Mouse (Mus musculus) megakaryocyte progenitor cell, adult 5-6 weeks (primary cell): ENCODE measurements around the gene Man1a. TPM values are rescaled to one million over a fixed set of nuclear protein-coding genes. Genes with fewer than 3 reads are reported as not detected.

Source experiments
- ATAC-seq: replicated peaks from 2 replicates; pipeline ENCODE4 v1.8.0; 2016; ENCODE audit warnings: mild to moderate bottlenecking, moderate TSS enrichment, inconsistent platforms; ENCODE audit not compliant: poor library complexity
- total RNA-seq, 2 experiments: library from RNA; stranded (forward) in 1 of 2; stranded (reverse) in 1 of 2; fragments of 157-497, 149-512 nt in 1 of 2; fragments of 200-1000 nt in 1 of 2; gene quantifications; 2 replicates each; pipeline versions ENCODE4 v1.2.3 to v1.2.4; 2015 to 2017

Gene Man1a
- total RNA-seq, 2 experiments from 2014 or later: 58.2 to 91.9 TPM

- ATAC-seq: 0 out of 2 replicates have a peak, but pooled peaks have one; percentile 18
Measured at GRCm38 (mm10) chr10:54026101-54026500, 50.3 kb downstream of the Man1a start.

GRCm38 (mm10) chr10:54017904-54018454 is 58.4 kb downstream of the Man1a start:
- ATAC-seq: peak; percentile 18

- ATAC-seq: peak; percentile 82
Measured at GRCm38 (mm10) chr10:54014116-54014758, 62.2 kb downstream of the Man1a start.

GRCm38 (mm10) chr10:54013143-54013791 is 63.1 kb downstream of the Man1a start:
- no peak for ATAC-seq

- ATAC-seq: peak; percentile 54
Measured at GRCm38 (mm10) chr10:54009154-54009553, 67.3 kb downstream of the Man1a start.

- ATAC-seq: peak; percentile 64
Measured at GRCm38 (mm10) chr10:54006868-54007267, 69.5 kb downstream of the Man1a start.

GRCm38 (mm10) chr10:54005847-54006246 is 70.6 kb downstream of the Man1a start:
- no peak for ATAC-seq

GRCm38 (mm10) chr10:54002936-54003335 is 73.5 kb downstream of the Man1a start:
- ATAC-seq: no peak

GRCm38 (mm10) chr10:53997301-53997700 is 79.1 kb downstream of the Man1a start:
- ATAC-seq: no peak

GRCm38 (mm10) chr10:53996216-53996615 is 80.2 kb downstream of the Man1a start:
- ATAC-seq: no peak

- ATAC-seq: no peak
Measured at GRCm38 (mm10) chr10:53994591-53994990, 81.8 kb downstream of the Man1a start.

- ATAC-seq: no peak
Measured at GRCm38 (mm10) chr10:53990434-53990833, 86.0 kb downstream of the Man1a start.

GRCm38 (mm10) chr10:53984894-53985293 is 91.5 kb downstream of the Man1a start:
- no peak for ATAC-seq

GRCm38 (mm10) chr10:53984086-53984485 is 92.3 kb downstream of the Man1a start:
- ATAC-seq: no peak

GRCm38 (mm10) chr10:53978647-53979046 is 97.8 kb downstream of the Man1a start:
- ATAC-seq: no peak

- ATAC-seq: no peak
Measured at GRCm38 (mm10) chr10:53974180-53974579, 102.2 kb downstream of the Man1a start.

- 0 out of 2 replicates have a peak, but pooled peaks have one; percentile 6 for ATAC-seq
Measured at GRCm38 (mm10) chr10:53959759-53960158, 116.7 kb downstream of the Man1a start.

GRCm38 (mm10) chr10:53941597-53941996 is 134.8 kb downstream of the Man1a start:
- ATAC-seq: 0 out of 2 replicates have a peak, but pooled peaks have one; percentile 26

GRCm38 (mm10) chr10:53938199-53938598 is 138.2 kb downstream of the Man1a start:
- no peak for ATAC-seq

- no peak for ATAC-seq
Measured at GRCm38 (mm10) chr10:53936078-53936477, 140.3 kb downstream of the Man1a start.

- ATAC-seq: no peak
Measured at GRCm38 (mm10) chr10:53929722-53930500, 146.5 kb downstream of the Man1a start.
